Comparison of ENCODE assay signal across 17 mouse cellular contexts in the genomic region with DNA sequence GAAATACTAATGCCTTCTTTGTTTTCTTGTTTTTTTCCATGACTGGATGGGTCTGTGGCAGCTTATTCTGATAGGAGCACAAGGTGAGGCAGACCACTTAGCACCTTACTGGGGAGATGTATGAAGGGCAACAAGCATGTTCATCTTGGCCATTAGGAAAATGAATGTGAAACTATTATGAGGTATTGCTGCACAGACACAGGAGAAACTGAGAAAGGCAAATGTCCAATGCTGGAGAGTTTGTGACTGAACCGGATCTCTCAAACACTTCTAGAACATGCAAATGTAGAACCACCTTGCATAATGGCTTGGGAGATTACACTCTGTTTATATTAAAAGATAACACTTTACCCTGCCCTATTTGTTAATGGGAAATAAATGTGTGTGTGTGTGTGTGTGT. TPM values are rescaled to one million over a fixed set of nuclear protein-coding genes. Genes with fewer than 3 reads are reported as not detected.
"Had no signal": no experiment of that assay in that cellular context is flagged by ENCODE, and none has a peak within 500 bp of the region (broad histone marks: within the 10 kb centered on the region; RNA-seq: fewer than 3 reads in every experiment).

No protein-coding gene starts in this region.

- H3K36me3 ChIP-seq: neural tube, embryonic 12.5 days; neural tube, embryonic 13.5 days; neural tube, embryonic 15.5 days; stomach, embryonic 15.5 days had no signal

- H3K9me3 ChIP-seq: neural tube, embryonic 15.5 days; stomach, embryonic 15.5 days had no signal

- H3K4me1 ChIP-seq: neural tube, embryonic 12.5 days; neural tube, embryonic 13.5 days; neural tube, embryonic 15.5 days; stomach, embryonic 15.5 days had no signal

- H3K9ac ChIP-seq: neural tube, embryonic 12.5 days; neural tube, embryonic 13.5 days; neural tube, embryonic 15.5 days; stomach, embryonic 15.5 days had no signal

- H3K27ac ChIP-seq: neural tube, embryonic 12.5 days; neural tube, embryonic 13.5 days; neural tube, embryonic 15.5 days; stomach, embryonic 15.5 days had no signal

- DNase-seq: retina, postnatal 1 day; right cerebral cortex, adult 18-20 months; right cerebral cortex, postnatal 14 days; right cerebral cortex, postnatal 25 days; right cerebral cortex, postnatal 4 days; spleen, adult 18-20 months; thymus, adult 18-20 months; thymus, adult 2 months; thymus, postnatal 14 days; thymus, postnatal 25 days; thymus, postnatal 36 days; thymus, postnatal 4 days had no signal

- H3K4me3 ChIP-seq: neural tube, embryonic 12.5 days; neural tube, embryonic 13.5 days; neural tube, embryonic 15.5 days; stomach, embryonic 15.5 days had no signal

- H3K27me3 ChIP-seq: neural tube, embryonic 12.5 days; neural tube, embryonic 13.5 days; neural tube, embryonic 15.5 days; stomach, embryonic 15.5 days had no signal

- H3K4me2 ChIP-seq: neural tube, embryonic 12.5 days; neural tube, embryonic 13.5 days; neural tube, embryonic 15.5 days; stomach, embryonic 15.5 days had no signal

RNA-seq across cellular contexts. Expression of gene Cadps, which starts 54.0 kb away (rescaled TPM):
- total RNA-seq: neutrophil, adult 5-6 weeks had no signal
